Mouse (Mus musculus) lung, embryonic 14.5 days (tissue): ENCODE measurements at regions not wholly inside any gene's neighbourhood (a gene's known extent, or its start where the extent isn't known, plus 50 kb on each side); places are given as distances from the start of the nearest gene placed in this dataset.
A peak's percentile ranks its signal among the peaks of the same experiment; 100 is the strongest.

Experiments
- ATAC-seq: fragments of 200-750 bp; cut with Nextera tagmentation; 2 replicates; pipeline ENCODE4 v1.8.0; 2017; ENCODE audit warnings: mild to moderate bottlenecking, moderate TSS enrichment, moderate library complexity; ENCODE audit not compliant: insufficient read depth
- DNase-seq: peaks from one replicate; pipeline ENCODE4 v3.0.0-alpha.2; 2015
- H3K27ac ChIP-seq: fragments of 300-500 bp; sonication (generic); 2 replicates; pipeline ENCODE4 v1.5.1; 2014; ENCODE audit warnings: low read depth, mild to moderate bottlenecking, moderate library complexity
- H3K27me3 ChIP-seq: fragments of 300-500 bp; sonication (generic); 2 replicates; pipeline ENCODE4 v1.6.1; 2014; ENCODE audit warnings: low read length, control low read depth; ENCODE audit not compliant: insufficient read depth
- H3K36me3 ChIP-seq: fragments of 300-500 bp; sonication (generic); 2 replicates; pipeline ENCODE4 v1.6.1; 2014; ENCODE audit warnings: control low read depth; ENCODE audit not compliant: insufficient read depth
- H3K4me1 ChIP-seq: fragments of 300-500 bp; sonication (generic); 2 replicates; pipeline ENCODE4 v1.6.1; 2014; ENCODE audit warnings: antibody characterized with exemption, control low read depth; ENCODE audit not compliant: insufficient read depth
- H3K4me2 ChIP-seq: fragments of 300-500 bp; sonication (generic); 2 replicates; pipeline ENCODE4 v1.6.1; 2014; ENCODE audit warnings: mild to moderate bottlenecking
- H3K4me3 ChIP-seq: fragments of 300-500 bp; sonication (generic); 2 replicates; pipeline ENCODE4 v1.5.1; 2014; ENCODE audit warnings: low read depth, low read length
- H3K9ac ChIP-seq: fragments of 300-500 bp; sonication (generic); 2 replicates; pipeline ENCODE4 v1.6.1; 2014
- H3K9me3 ChIP-seq: fragments of 300-500 bp; sonication (generic); 2 replicates; pipeline ENCODE4 v1.6.1; 2016; ENCODE audit warnings: low read depth, low read length, control low read depth
- CTCF ChIP-seq: IDR thresholded peaks from 2 replicates; pipeline ENCODE4 v1.5.1; 2016; ENCODE audit warnings: antibody characterized with exemption, low read depth
- WGBS: fragments of 180-500 bp; shearing (Covaris S2); extraction: QIAGEN DNeasy Blood & Tissue Kit; methylation state at CpG from one replicate; pipeline ENCODE4 v1.1.7; 2014; 5-methylcytosine and 5-hydroxymethylcytosine counted together

- Histone ChIP-seq H3K36me3 (no peaks in the 10 kb centered on the region), H3K27ac (no peak overlapping the region), H3K27me3 (no peaks in the 10 kb centered on the region), H3K9ac (no peak overlapping the region), H3K4me3 (no peak overlapping the region), H3K9me3 (no peaks in the 10 kb centered on the region), H3K4me1 (no peaks in the 10 kb centered on the region), H3K4me2 (no peak overlapping the region)
- DNase-seq (peak; percentile 42), ATAC-seq (no peak)
- WGBS = 17% methylated on average over 2 of the region's 2 CpGs
- TF ChIP-seq CTCF = peak; percentile 48
Observed at GRCm38 (mm10) chrX:44228847-44229246, 139.3 kb downstream of the Dcaf12l2 start.
